Mouse (Mus musculus): ENCODE data around the gene Dlgap5. TPM values are rescaled to one million over a fixed set of nuclear protein-coding genes. Genes with fewer than 3 reads are reported as not detected.

Dlgap5 gene
- polyA plus RNA-seq, 1 experiment from 2014 or later = 73.9 TPM

DNA sequence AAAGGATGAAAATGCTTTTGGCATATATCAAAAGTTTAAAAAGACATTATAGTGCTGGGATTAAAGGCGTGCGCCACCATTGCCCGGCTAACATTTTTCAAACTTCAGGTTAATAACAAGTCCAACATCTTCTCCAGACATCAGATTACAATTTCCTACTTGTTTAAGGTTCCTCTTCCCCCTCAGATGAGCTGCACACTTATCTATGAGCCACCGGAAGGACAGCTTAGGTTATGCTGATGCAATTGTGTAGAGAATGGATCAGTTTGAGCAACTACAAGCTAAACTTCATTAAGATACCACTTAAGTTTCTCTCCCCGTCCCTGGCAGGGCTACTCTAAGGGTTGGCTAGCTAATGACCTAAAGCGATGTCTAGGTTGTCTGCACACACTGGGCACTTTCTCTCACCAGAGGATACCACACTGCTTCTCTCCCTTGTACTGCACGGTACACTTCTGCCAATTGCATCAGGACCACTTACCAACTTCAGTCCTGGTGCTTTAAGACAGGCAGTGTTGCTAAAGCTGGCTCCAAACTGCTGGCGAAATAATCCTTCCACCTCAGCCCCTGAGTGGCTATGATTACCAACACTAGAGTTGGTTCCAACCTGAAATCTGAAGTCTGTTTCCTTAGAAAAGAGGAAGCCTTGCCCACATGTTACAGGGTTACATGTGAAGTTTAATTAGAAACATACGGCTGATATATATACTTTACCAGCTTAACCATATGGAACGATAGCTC, 24.7 kb downstream of the Dlgap5 start:
- no peak for ATAC-seq
- Histone ChIP-seq H3K4me2 (no peak overlapping the region), H3K27ac (no peak overlapping the region), H3K36me3 (peaks cover 100% of the 10 kb centered on the region), H3K4me3 (no peak overlapping the region), H3K27me3 (replicated peaks) (no peaks in the 10 kb centered on the region), H3K9me3 (replicated peaks) (no peaks in the 10 kb centered on the region), H3K4me1 (no peaks in the 10 kb centered on the region), H3K9ac (no peak overlapping the region)
- WGBS (ENCODE audit: insufficient replicate concordance) = 87% methylated on average over 10 of the region's 10 CpGs

DNA sequence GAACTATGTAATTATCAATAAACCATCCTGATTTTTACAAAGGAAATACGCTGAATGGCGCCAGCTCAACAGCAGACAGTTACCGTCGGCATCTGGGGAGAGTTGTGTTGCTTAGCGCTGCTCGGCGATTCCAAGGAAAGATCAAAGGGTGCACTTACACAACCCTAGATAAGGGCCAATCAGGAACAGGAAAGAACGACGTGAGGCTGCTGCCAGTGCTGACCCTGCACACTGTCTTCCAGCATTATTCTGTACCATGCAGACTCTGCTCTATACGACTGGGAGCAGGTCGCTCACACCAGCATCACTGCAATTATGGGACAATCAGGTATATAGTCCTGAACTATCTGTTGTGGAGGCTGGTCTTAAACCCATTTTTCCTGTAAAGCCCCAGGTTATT, 32.1 kb downstream of the Dlgap5 start:
- Histone ChIP-seq H3K4me1 (no peaks in the 10 kb centered on the region), H3K4me3 (no peak overlapping the region), H3K4me2 (no peak overlapping the region), H3K9me3 (replicated peaks) (no peaks in the 10 kb centered on the region), H3K27ac (no peak overlapping the region), H3K9ac (no peak overlapping the region), H3K27me3 (replicated peaks) (no peaks in the 10 kb centered on the region), H3K36me3 (peaks cover 59% of the 10 kb centered on the region)
- WGBS (ENCODE audit: insufficient replicate concordance) = 76% methylated on average over 11 of the region's 11 CpGs
- peak; percentile 44; the same call in 1 of the 2 replicates for ATAC-seq

DNA sequence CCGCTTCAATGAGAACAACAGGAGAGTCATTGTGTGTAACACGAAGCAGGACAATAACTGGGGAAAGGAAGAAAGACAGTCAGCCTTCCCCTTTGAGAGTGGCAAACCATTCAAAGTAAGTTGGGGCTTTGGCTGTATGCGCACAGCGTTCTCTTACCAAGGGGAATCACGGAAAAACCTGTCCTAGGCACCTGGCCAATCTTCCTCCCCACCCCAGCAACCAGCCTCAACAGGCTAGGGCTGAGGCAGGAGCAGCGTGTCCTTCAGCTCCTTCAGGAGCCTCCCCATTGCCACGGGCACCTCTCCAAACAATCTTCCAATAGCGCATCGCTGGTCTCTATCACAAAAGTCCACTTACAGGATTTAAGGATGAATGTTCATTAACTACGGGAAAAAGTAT, 33.6 kb downstream of the Dlgap5 start:
- Histone ChIP-seq H3K27ac (no peak overlapping the region), H3K9me3 (replicated peaks) (no peaks in the 10 kb centered on the region), H3K4me2 (no peak overlapping the region), H3K27me3 (replicated peaks) (no peaks in the 10 kb centered on the region), H3K4me3 (no peak overlapping the region), H3K4me1 (no peaks in the 10 kb centered on the region), H3K36me3 (peaks cover 45% of the 10 kb centered on the region), H3K9ac (no peak overlapping the region)
- no peak for ATAC-seq
- WGBS (ENCODE audit: insufficient replicate concordance) = 87% methylated on average over 10 of the region's 10 CpGs

DNA sequence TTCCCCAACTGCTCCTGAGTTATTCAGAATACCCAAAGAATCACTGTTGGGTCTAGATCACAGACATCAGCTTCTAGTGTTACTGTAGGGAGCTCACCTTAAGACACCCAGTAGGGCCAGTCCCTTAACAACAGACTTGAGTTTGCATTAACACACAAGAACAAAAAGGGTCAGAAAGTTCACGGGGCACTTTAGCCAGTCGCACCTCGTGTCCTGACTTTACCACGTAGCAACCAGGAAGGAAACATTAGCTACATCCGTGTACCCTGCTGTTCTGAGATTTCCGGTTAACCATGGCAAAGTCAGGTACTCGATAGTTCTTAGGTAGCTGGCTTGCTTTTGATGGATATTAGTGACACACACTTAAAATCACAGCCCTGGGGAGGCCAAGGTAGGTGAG, 34.3 kb downstream of the Dlgap5 start:
- H3K9me3 ChIP-seq (replicated peaks) = no peaks in the 10 kb centered on the region
- no peaks in the 10 kb centered on the region for H3K27me3 ChIP-seq (replicated peaks)
- no peak overlapping the region for H3K27ac ChIP-seq
- peaks cover 37% of the 10 kb centered on the region for H3K36me3 ChIP-seq
- H3K9ac ChIP-seq = no peak overlapping the region
- no peak for ATAC-seq
- H3K4me1 ChIP-seq = no peaks in the 10 kb centered on the region
- no peak overlapping the region for H3K4me2 ChIP-seq
- 82% methylated on average over 7 of the region's 7 CpGs for WGBS (ENCODE audit: insufficient replicate concordance)
- no peak overlapping the region for H3K4me3 ChIP-seq

DNA sequence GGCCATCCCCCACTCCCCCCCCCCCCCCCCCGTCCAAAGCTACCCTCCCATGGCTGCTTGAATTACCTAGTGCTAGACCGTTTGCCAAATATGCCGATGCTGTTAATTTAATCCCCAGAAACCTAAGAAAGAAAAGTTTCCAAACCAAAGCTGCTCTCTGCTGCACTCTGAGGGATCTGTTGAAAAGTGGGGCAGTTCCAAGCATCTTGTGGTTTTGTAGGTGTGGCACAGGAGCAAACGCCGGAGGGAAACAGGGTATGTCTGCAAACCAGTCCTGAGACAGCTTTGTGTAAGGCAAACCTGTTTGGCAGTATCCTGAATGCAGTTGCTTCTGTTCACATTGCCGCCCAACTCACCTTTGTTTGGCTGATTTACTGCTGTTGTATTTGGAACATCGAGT, 39.9 kb downstream of the Dlgap5 start:
- no peak overlapping the region for H3K27ac ChIP-seq
- no peaks in the 10 kb centered on the region for H3K36me3 ChIP-seq
- no peak for ATAC-seq
- WGBS (ENCODE audit: insufficient replicate concordance) = 74% methylated on average over 7 of the region's 7 CpGs
- H3K27me3 ChIP-seq (replicated peaks) = peaks cover 27% of the 10 kb centered on the region
- no peak overlapping the region for H3K4me2 ChIP-seq
- no peak overlapping the region for H3K9ac ChIP-seq
- peaks cover 20% of the 10 kb centered on the region for H3K4me1 ChIP-seq
- no peaks in the 10 kb centered on the region for H3K9me3 ChIP-seq (replicated peaks)
- H3K4me3 ChIP-seq = no peak overlapping the region

DNA sequence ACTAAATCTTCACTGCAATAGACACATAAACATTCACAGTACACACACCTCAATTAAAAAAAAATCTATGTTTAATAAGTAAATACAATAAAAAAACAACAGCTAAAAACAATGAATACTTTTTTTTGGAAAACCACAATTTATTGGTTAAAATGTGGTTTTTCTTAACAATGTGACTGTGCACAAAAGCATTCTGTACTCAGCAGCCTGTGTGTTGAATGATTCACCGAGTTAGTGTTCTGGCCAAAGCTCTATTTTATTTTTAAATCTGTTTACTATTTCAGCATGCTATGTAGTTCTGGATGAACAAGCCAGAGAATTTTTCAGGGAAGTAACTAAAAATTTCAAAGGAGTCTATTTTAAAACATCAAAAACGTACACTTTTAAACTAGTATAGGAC, 41.7 kb downstream of the Dlgap5 start:
- Histone ChIP-seq H3K9me3 (replicated peaks) (no peaks in the 10 kb centered on the region), H3K27ac (no peak overlapping the region), H3K36me3 (no peaks in the 10 kb centered on the region), H3K9ac (no peak overlapping the region), H3K4me3 (no peak overlapping the region), H3K27me3 (replicated peaks) (peaks cover 44% of the 10 kb centered on the region), H3K4me1 (peaks cover 23% of the 10 kb centered on the region), H3K4me2 (no peak overlapping the region)
- ATAC-seq = no peak
- WGBS (ENCODE audit: insufficient replicate concordance) = 59% methylated on average over 2 of the region's 2 CpGs

DNA sequence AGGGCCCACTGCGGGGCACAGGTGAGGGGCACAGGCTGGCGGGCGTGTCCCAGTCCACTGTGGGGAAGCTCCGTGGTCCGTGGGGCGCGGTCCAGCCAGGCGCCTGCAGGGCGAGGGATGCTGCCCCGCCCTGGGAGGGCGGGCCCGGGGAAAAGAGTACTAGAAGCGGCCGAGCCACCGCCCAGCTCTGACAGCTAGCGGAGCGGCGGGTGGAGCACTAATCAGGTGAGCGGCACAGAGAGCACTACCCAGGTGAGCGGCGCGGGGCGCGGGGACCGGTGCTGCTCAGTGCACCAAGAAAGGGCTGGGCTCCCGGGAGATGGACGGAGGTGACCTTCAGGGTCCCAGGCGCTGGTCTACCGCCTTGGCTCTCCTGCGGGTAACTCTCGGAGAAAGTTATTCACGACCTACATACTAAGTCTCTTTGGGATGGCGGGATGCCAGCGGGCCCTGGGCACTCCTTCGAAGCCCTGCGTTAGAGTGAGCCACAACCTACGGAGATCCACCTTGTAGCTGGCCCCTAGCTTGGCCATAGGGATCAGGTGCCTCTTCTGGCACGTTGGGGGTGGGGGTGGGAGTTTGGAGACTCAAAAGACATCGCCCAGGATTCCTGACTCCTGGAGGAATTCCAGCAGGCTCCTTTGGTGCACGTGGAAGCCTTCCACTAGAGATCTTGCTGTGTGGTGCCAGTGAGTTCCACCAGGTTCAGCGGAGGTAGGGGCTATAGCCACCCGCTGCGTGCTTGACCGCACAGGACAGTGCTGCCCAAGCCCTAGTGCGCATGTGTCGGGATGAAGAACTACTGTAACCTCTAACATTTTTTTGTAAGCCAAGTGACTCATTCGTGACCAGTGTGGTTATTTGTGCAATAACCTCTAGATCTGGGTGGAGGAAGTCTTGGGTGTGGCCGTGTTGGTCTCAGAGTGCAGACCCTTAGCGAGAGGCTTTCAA, 44.2 kb downstream of the Dlgap5 start:
- Histone ChIP-seq H3K9me3 (replicated peaks) (no peaks in the 10 kb centered on the region), H3K4me2 (peak overlapping the region; percentile 66), H3K9ac (peak overlapping the region; percentile 32; the same call in 1 of the 2 replicates), H3K4me1 (peaks cover 23% of the 10 kb centered on the region), H3K27ac (no peak overlapping the region), H3K27me3 (replicated peaks) (peaks cover 61% of the 10 kb centered on the region), H3K4me3 (peak overlapping the region; percentile 36), H3K36me3 (no peaks in the 10 kb centered on the region)
- peak; percentile 84 for ATAC-seq
- WGBS (ENCODE audit: insufficient replicate concordance) = 10% methylated on average over 45 of the region's 49 CpGs

DNA sequence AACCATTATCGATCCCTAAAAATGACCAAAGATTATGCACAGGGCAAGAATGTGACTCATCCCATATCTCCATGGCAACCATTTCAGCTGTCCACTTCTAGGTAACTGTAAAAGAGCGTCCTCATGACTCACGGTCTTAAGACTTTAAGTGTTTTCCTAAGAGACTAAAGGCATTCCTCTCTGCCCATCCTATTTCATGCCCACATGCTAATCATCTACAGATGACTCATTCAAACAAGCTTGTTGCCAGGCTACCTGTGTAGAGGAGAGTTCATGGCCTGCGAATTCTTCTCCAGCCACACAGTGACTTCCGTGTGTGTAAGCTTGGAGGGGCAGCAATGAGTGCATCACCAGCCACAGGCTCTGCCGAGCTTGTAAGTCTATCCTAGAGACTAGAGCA, 46.5 kb downstream of the Dlgap5 start:
- Histone ChIP-seq H3K27me3 (replicated peaks) (peaks cover 55% of the 10 kb centered on the region), H3K27ac (no peak overlapping the region), H3K36me3 (no peaks in the 10 kb centered on the region), H3K9me3 (replicated peaks) (no peaks in the 10 kb centered on the region), H3K4me1 (peaks cover 31% of the 10 kb centered on the region), H3K9ac (no peak overlapping the region), H3K4me2 (no peak overlapping the region), H3K4me3 (no peak overlapping the region)
- 66% methylated on average over 6 of the region's 6 CpGs for WGBS (ENCODE audit: insufficient replicate concordance)
- ATAC-seq = no peak

DNA sequence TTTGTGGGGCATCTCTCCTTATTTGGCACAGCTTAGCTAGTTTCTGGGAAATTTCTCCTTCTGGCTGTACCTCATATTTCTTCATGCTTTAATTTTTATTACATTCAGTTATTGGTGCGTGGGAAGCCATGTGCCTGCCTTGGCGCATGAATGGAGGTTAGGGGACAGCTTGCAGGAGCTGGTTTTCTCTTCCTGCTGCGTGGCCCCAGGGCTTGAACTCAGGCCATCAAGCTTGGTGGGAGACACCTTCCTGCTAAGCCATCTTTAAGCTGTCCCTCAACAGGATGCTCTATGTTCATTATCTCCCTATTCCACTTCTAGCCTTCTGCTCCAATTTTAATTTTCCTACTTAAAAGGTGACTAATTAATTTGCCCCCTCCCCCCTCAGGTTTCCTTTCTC, 47.4 kb downstream of the Dlgap5 start:
- Histone ChIP-seq H3K4me2 (no peak overlapping the region), H3K36me3 (no peaks in the 10 kb centered on the region), H3K9ac (no peak overlapping the region), H3K27ac (no peak overlapping the region), H3K27me3 (replicated peaks) (peaks cover 55% of the 10 kb centered on the region), H3K4me1 (peaks cover 40% of the 10 kb centered on the region), H3K4me3 (no peak overlapping the region), H3K9me3 (replicated peaks) (no peaks in the 10 kb centered on the region)
- ATAC-seq = no peak
- WGBS (ENCODE audit: insufficient replicate concordance) = 62% methylated on average over 3 of the region's 3 CpGs

DNA sequence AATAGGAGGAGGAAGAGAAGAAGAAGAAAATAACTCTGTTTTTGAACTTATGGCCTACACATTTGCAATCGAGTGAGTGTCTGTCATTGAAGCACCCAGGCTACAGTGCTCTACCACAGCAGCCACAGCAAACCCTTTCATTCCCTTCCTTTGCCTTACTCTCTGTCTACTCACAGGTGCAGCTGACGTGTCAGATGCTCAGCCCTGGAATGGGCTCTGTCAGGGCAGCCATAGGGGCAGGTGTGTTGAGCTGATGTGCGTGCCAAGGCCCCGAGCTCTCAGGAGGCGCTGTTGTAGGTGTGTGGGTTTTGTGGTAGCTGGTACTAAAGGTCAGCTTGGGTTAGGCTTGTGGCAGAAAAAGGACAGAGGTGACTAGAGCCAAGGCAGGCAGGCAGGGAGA, 48.5 kb downstream of the Dlgap5 start:
- H3K27ac ChIP-seq = no peak overlapping the region
- 60% methylated on average over 5 of the region's 5 CpGs for WGBS (ENCODE audit: insufficient replicate concordance)
- H3K9ac ChIP-seq = no peak overlapping the region
- no peak overlapping the region for H3K4me2 ChIP-seq
- no peak for ATAC-seq
- H3K4me1 ChIP-seq = peaks cover 43% of the 10 kb centered on the region
- no peaks in the 10 kb centered on the region for H3K9me3 ChIP-seq (replicated peaks)
- H3K36me3 ChIP-seq = no peaks in the 10 kb centered on the region
- no peak overlapping the region for H3K4me3 ChIP-seq
- peaks cover 48% of the 10 kb centered on the region for H3K27me3 ChIP-seq (replicated peaks)

DNA sequence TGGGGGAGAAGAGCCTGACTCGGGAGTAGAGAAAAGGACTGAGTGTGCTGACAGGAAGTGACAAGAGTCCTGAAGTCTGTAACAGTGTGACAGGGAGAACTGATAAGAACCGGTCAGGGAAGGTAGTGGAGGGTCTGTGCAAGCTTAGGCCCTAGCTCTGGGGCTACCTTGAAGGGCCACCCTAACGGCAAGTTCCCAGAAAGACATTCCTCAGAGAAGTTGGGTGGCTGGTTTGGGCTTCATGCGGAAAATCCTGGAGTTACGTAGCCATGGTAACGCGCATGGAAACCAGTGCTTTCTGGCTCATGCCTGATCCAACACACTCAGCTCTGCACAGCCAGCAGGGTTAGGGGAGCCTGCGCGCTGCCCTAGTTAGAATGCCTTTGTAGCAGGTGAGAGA, 50.7 kb downstream of the Dlgap5 start, which contains the start of gene Lgals3:
Gene Lgals3 (plus strand): TSS at position 291 of the 400 bp plus-strand sequence.
- peak; percentile 44; the same call in 1 of the 2 replicates for ATAC-seq
- Histone ChIP-seq H3K4me3 (no peak within 1 kb of the TSS), H3K27me3 (replicated peaks) (peaks cover 25% of the 10 kb centered on the region), H3K9me3 (replicated peaks) (no peaks in the 10 kb centered on the region), H3K4me2 (peak within 1 kb of the TSS; percentile 14; the same call in 1 of the 2 replicates), H3K4me1 (peaks cover 32% of the 10 kb centered on the region), H3K27ac (no peak within 1 kb of the TSS), H3K36me3 (no peaks in the 10 kb centered on the region), H3K9ac (no peak within 1 kb of the TSS)
- 26% methylated on average over 9 of the region's 9 CpGs for WGBS (ENCODE audit: insufficient replicate concordance)

DNA sequence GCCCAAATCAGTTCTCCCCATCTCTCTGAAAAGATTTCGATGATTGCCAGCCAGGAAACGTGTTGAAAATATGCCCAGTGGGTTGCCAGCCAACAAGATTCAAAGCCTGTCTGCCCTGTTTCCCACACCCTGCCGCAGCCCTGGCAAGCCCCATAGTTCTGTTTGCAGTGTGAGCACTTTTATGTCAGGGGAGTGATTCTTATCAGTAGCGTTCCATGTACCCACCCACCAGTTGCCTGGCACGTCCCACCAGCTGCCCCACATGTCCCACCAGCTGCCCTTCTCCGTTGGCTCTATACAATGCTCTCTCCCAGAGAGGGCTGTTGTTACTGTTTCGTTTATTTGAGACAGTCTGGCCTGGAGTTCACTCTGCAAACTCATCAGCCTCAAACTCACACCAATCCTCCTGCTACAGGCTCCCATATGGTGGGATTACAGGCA, 51.3 kb downstream of the Dlgap5 start:
- Histone ChIP-seq H3K9me3 (replicated peaks) (no peaks in the 10 kb centered on the region), H3K36me3 (no peaks in the 10 kb centered on the region), H3K27ac (no peak overlapping the region), H3K4me3 (no peak overlapping the region), H3K9ac (no peak overlapping the region), H3K4me2 (peak overlapping the region; percentile 6; the same call in 1 of the 2 replicates), H3K4me1 (peaks cover 32% of the 10 kb centered on the region), H3K27me3 (replicated peaks) (peaks cover 21% of the 10 kb centered on the region)
- 21% methylated on average over 7 of the region's 7 CpGs for WGBS (ENCODE audit: insufficient replicate concordance)
- peak; percentile 11; the same call in 1 of the 2 replicates for ATAC-seq

Measured in liver, embryonic 12.5 days (tissue).